Mouse (Mus musculus) G1E-ER4 (cell line): ENCODE data around the gene Btd. TPM values are rescaled to one million over a fixed set of nuclear protein-coding genes. Genes with fewer than 3 reads are reported as not detected.

ENCODE experiments used
- GATA1 ChIP-seq: IDR thresholded peaks from one replicate; pipeline ENCODE4 v1.8.0; 2012; ENCODE audit warnings: low read length, inconsistent platforms
- polyA plus RNA-seq: library from polyadenylated mRNA; stranded (reverse); fragments of >175 nt; gene quantifications from 2 replicates; pipeline ENCODE4 v1.2.3, GENCODE M21; 2012

Btd gene
- polyA plus RNA-seq, 1 experiment = 4.9 TPM

DNA sequence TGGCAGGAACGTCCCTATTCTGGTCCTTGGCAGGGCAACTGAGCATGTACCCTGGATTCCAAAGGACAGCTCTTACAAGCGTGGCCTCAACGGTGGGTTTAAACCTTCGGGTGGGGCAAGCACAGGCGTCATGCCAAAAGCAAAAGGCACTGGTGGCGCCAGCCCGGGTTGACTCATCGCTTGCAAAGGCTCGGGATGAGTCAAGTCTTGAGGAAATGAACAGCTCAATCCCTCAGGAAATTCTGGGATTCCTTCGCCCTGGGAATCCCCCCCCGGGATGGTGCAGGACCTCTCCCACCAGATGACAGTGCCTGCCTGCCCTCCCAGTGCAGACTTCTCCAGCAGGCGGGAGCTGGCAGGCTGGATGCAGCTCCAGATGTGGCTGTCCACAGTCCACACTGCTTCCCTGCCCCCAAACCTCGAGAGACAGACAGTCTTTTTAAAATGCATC, 28.4 kb downstream of the Btd start:
- TF ChIP-seq GATA1 = no peak

DNA sequence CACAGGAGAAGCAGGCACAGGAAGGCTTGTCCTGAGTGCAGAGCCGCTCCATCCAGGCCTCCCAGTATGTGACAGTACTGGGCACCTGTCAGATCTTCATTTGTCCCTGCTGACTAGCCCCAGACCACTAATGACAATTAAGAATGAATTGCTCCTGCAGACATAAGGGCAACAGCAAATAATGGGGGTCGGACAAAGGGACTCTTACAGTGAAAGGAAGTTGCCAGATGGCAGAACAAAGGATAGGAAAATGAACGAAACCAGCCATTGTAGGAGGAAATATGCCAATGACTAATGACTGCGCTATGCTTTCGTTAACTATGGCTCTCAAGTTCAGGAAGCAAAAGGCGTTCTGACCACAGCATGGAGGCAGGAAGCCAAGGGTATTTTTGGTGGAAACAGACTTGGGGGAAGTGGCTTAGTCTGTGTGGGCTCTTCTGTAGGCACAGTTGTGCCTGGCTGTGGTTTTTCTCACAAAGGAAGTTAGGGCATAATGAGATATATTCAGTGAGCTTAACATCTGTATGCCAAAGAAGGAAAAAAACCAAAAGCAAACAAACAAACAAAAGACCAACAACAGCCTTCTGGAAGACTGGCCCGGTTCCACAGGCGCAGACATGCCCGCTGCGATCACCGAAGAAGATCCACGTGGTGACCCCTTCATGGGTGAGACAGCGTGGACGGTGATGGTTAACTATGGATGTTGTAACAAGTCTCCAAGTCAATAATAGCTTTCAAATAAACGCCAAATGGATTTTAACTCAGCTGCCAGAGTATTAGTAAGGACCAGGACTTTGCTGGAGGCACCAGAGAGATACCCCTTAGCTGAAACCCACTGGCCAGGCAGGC, 29.0 kb downstream of the Btd start:
- no peak for TF ChIP-seq GATA1

DNA sequence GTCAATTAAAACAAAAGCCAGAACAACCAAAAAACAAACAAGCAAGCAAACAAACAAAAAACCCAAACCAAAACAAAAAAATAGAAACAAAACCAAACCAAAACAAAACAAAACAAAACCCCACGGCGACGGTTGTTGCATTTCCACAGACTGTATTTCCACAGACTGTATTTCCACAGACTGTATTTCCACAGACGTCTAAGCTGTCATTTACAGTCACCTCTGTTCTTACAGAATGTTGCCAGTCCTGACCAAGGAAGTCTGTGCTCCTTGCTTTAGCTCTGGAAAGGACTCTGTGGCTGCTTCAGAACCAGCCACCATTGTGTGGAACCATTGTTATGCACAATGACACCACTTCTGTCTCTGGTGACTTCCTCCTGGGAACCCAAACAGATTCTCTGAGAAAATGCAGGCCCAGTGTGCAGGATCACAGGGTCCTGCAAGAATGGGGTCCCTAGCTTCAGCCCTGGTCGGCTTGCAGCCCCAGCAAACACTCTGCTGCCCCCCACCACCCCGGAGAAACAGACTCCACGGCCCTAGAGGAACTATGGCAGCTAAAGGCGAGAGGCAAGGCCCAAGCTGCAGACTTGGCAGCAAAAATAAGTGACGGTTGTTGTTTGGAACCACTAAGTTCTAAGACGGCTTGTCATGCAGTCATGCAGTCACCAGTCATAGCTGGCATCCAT, 30.9 kb downstream of the Btd start:
- no peak for TF ChIP-seq GATA1

DNA sequence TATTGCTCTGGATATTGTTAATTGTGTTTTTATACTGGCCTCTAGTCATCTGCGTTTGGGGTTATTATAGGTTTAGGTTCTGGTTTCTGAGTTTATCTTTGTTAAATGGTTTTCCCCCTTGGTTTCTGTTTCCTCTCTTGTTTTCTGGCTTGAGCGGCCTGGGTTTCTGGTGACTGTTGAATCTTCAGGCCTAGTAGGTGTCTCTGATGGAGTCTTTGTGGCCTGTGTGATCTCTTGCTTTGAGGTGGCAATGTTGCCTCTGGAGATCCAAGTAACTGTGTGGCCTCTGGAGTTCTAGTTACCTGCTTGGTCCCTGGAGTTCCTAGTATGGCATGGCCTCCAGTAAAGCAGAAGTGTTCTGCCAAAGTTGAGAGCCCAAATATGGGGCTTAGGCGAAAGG, 39.8 kb downstream of the Btd start:
- no peak for TF ChIP-seq GATA1

DNA sequence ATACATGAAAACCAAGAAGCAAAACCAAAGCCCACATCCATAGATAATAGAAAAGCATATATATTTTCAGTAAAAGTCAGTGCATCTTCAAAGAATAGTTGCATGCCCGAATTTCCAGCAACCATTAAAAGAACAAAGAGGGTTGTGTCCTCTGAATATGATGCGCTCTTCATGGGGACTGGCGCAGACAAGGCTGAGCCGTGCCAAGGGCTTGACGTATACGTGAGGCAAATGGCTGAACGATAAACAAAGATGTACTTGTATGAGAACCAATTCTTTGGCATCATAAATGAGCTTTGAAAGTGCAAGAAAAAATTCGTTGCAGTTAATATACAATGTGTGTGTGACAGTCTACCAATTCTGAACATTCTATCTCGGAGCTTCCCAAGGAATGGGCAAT, 40.5 kb downstream of the Btd start:
- TF ChIP-seq GATA1 = no peak

DNA sequence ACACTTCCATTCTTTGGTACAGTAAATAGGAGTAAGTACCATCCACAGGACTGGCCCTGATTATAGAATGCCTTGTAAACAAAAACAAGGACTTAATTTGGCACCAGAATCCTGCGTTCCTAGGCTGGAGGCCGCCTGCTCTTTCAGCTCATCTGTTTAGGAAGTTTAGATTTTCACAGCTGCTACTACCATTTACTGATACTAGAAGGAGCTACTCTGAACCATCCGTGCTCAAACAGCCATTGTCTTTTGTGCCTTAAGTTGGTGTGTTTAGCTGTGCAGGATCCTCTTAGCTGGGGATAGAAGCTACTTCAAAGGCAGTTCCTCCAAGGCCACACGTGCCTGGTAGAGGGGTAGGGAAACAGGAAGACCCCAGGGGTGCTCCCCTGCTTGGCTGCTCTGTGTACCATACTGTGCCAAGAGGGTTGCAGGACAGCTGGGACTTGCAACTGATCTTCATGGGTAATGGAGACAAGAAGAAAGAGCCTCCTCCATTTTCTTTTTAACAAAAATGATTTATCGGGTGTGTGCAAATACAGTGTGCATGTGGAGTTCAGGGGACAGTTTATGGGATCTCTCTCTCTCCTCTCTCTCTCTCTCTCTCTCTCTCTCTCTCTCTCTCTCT, 41.2 kb downstream of the Btd start:
- TF ChIP-seq GATA1 = no peak

DNA sequence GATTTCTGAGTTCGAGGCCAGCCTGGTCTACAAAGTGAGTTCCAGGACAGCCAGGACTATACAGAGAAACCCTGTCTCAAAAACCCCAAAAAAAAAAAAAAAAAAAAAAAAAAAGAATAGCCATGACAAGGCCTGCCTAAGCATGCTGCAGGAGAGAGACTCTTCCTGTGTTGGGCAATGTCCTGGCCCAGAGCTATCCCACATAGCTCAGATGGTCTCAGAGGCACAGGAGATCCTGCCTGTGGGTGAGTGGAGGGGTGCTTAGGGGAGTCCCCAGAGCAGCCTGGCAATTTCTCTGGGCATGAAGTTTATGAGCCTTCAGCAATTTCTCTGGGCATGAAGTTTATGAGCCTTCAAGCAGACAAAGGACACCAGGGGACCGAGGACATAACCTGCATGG, 42.8 kb downstream of the Btd start:
- TF ChIP-seq GATA1 = no peak

DNA sequence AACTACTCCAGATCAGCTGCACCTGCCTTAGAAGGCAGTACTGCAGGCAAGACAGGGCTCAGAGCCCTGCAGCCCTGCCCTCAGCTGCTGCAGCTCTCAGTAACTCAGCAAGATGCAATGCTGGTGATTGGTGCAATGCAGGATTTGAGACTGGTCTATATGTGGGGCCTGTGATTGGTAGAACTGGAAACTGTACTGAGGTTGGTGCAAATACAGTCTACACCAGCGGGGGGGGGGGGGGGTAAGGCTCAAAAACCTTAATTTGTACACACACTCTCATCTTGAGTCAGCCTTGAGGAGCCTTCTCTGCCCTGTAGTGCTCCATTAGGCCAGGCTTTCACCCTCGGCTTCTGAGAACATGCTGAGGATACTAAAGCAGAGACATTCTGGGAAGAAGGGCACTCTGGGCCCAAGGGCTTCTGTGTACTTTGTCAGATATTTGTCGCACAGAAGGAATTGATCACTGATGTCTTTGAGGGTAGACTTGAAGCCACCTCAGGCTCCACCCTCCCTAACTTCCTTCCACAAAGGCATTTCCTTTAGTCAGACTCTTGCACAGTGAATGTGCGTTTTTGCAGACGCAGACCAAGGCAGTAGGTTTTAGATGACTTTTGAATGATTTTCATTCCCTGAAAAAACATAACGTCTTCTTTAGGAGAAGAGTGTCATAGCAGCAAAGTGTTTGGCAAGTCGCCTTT, 43.7 kb downstream of the Btd start:
- TF ChIP-seq GATA1 = no peak

DNA sequence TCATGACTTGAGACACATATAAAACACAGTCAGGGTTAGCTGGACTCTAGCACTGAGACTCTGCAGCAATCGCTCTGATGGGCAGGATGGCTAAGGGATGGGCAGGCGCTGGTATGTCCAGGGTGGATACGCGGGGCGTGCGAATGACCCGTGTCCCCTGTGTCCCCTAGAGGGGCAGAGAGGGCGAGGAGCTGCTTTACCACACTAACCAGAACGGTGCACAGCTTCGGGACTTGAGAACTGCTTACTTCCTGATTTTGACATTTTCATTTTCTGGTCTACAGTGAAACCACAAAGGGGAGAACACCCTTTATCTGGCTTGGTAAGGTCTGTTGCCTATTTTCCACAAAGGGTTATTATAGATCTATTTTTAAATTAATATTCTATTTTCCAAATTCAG, 44.9 kb downstream of the Btd start:
- no peak for TF ChIP-seq GATA1

DNA sequence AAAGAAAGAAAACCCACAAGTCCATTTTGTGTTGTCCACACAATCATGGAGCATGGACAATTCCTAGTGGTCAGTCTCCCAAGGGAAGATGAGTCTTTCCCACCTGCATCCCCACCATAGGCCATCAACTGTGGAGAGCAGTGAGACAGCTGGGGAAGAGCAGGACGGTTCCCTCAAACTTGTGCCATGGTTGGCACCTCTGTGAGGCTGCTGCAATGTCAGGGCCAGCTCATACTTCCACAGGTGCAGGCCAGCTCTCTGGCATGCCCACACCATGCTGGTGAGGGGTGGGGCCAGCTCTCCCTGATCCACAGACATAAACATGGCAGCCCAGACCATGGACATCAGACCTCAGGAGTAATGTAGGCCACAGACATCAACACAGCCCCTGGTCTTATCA, 45.4 kb downstream of the Btd start:
- TF ChIP-seq GATA1 = no peak

DNA sequence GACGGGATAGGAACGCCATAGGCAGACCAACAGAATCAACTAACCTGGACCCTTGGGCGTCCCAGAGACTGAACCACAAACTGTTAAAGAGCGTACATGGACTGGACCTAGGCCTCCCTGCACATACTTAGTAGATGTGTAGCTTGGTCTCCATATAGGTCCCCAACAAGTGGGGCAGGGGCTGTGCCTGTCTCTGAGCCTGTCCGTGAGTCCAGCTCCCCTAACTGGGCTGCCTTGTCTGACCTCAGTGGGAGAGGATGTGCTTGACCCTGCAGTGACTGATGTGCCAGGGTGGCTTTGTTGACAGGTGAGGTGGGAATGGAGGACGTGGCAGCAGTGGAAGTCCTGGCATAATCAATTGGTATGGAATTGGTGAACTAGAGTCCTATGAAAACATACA, 51.7 kb downstream of the Btd start:
- TF ChIP-seq GATA1 = no peak

DNA sequence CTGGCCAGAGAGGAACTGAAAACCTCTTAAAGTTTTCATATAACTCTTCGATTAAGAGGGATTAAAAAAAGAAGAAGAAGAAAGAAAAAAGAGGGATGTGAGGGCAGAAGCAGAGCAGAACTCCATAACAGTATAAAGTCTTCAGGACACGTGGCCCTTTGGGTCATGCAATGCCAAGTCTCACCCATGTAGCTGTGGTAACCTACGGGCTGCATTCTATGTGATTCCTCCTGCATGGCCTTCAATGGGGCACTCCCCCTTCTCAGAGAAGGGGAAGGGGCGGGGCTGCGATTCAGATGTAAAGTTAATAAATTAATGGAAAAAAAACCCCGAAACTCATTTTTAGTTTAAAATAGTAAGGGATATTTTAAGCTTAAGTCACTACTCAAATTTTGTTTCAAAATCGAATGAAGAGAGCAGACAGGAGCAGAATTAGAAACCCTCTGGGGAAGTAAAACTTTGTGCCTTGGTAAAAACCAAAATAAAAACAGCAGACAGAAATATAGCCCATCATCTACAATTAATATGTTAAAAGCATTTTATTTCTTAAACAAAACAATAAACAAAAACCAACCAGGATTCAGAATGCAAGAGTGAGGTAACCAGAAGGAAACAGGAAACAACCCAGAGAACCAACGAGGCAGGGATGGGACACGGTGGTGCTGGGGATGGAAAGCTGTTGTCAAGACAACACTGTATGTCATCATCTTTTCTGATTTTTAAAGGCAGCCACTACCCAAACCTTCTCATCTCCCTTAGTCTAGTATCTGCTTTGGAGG, 55.6 kb downstream of the Btd start:
- TF ChIP-seq GATA1 = no peak

DNA sequence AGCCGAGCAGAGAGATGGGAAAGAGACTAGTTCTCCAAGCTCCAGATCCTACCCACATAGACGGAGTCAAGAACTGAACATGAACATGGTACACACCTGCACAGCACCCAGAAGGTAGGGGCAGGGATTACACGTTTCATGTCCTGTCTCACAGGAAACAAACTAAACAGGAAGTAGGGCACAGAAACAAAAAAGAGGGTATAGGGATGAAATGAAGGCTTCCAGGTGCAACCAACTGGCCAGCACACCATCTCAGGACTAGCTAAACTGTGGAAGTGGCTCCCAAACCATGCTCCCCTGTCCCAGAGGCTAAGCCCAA, 56.1 kb downstream of the Btd start:
- TF ChIP-seq GATA1 = no peak

DNA sequence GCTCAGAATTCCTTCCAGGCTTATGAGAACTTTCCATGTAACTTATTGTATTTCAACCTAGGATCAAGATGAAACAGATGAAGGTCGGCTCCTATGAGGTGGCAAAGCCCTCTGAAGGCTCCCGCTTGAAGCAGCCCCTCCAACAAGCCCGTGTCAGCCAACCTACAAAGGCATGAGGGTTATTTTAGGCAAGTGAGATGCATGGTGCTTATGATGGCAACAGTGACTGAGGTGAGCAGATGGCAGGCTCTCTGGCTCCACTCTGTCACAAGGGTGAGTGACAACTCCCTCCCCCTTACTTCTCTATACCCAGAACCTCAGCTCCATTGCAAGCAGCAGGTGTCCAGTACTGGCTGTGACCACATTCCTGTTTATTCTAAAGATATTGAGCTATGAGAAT, 56.5 kb downstream of the Btd start:
- no peak for TF ChIP-seq GATA1

DNA sequence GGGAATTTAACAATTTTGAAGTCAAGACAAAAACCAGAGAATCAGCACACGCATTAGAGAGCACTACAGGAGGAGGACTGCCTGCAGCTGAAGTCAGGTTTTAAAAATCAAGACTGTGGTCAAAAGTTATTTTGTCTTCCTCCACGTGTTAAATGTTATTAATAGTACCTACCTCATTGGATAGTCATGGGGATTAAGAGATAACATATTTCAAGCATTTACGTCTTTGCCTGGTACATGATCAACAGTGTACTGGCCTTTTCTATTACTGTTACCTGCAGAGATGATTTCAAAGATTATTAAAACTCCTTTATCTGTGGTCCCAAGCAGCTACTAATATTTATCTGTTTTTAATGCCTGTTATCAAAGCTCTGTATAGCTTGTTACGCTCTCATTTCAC, 56.9 kb downstream of the Btd start:
- TF ChIP-seq GATA1 = no peak

DNA sequence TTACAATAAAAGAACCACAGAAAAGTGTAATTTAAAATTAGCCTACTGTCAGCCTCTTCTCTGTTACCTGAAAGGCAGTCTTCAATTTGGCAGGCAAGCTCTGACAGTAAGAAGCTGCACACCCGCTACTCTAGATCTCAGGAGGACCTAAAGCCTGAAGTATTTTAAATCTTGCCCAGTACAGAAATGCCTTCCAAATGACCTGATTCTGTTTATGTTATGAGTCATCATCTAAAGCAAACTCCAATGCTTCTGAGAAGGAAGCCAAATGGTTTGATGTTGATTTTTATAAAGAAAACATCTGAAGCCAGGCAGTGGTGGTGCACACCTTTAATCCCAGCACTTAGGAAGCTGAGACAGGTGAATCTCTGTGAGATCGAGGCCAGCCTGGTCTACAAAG, 59.5 kb downstream of the Btd start:
- TF ChIP-seq GATA1 = no peak
